Mouse (Mus musculus) limb, embryonic 11.5 days (tissue): Measurements from ENCODE around the gene Osgin1. TPM values are rescaled to one million over a fixed set of nuclear protein-coding genes. Genes with fewer than 3 reads are reported as not detected.

ENCODE experiments used
- ATAC-seq: fragments of 200-750 bp; cut with Nextera tagmentation; 2 replicates; pipeline ENCODE4 v1.8.0; 2017; ENCODE audit warnings: low read depth; ENCODE audit not compliant: insufficient number of reproducible peaks, low FRiP score, low TSS enrichment
- DNase-seq: peaks from one replicate; pipeline ENCODE4 v3.0.0-alpha.2; 2015; ENCODE audit warnings: low spot score
- H3K27ac ChIP-seq: fragments of 300-500 bp; sonication (generic); replicated peaks from 2 replicates; pipeline ENCODE4 v1.5.1; 2014; ENCODE audit warnings: low read depth, mild to moderate bottlenecking, low read length
- H3K27me3 ChIP-seq: fragments of 300-500 bp; sonication (generic); 2 replicates; pipeline ENCODE4 v1.6.1; 2014; ENCODE audit warnings: mild to moderate bottlenecking, low read length, mixed read lengths; ENCODE audit not compliant: control insufficient read depth, insufficient read depth
- H3K36me3 ChIP-seq: fragments of 300-500 bp; sonication (generic); 2 replicates; pipeline ENCODE4 v1.6.1; 2014; ENCODE audit warnings: mild to moderate bottlenecking, low read length, moderate library complexity, mixed read lengths; ENCODE audit not compliant: control insufficient read depth, insufficient read depth
- H3K4me1 ChIP-seq: fragments of 300-500 bp; sonication (generic); 2 replicates; pipeline ENCODE4 v1.6.1; 2014; ENCODE audit warnings: low read length, mixed read lengths; ENCODE audit not compliant: control insufficient read depth, insufficient read depth
- H3K4me2 ChIP-seq: fragments of 300-500 bp; sonication (generic); 2 replicates; pipeline ENCODE4 v1.6.1; 2014; ENCODE audit warnings: low read depth, mild to moderate bottlenecking, moderate library complexity; ENCODE audit not compliant: severe bottlenecking
- H3K4me3 ChIP-seq: fragments of 300-500 bp; sonication (generic); 2 replicates; pipeline ENCODE4 v1.5.1; 2014; ENCODE audit warnings: low read depth, low read length
- H3K9ac ChIP-seq: fragments of 300-500 bp; sonication (generic); 2 replicates; pipeline ENCODE4 v1.6.1; 2014; ENCODE audit warnings: mild to moderate bottlenecking, low read length
- H3K9me3 ChIP-seq: fragments of 300-500 bp; sonication (generic); 2 replicates; pipeline ENCODE4 v1.6.1; 2016; ENCODE audit warnings: low read length; ENCODE audit not compliant: control insufficient read depth
- WGBS: fragments of 180-500 bp; shearing (Covaris S2); extraction: QIAGEN DNeasy Blood & Tissue Kit; methylation state at CpG from one replicate; pipeline ENCODE4 v1.1.7; 2014; 5-methylcytosine and 5-hydroxymethylcytosine counted together
- polyA plus RNA-seq: library from polyadenylated mRNA; unstranded; fragments of >200 nt; fragmentation: Nextera tagmentation; extraction: Ambion mirVana; gene quantifications from 2 replicates; pipeline ENCODE4 v1.2.1, GENCODE M21; 2014

Gene Osgin1
- polyA plus RNA-seq, 1 experiment from 2014 or later, result 0.37 TPM

DNA sequence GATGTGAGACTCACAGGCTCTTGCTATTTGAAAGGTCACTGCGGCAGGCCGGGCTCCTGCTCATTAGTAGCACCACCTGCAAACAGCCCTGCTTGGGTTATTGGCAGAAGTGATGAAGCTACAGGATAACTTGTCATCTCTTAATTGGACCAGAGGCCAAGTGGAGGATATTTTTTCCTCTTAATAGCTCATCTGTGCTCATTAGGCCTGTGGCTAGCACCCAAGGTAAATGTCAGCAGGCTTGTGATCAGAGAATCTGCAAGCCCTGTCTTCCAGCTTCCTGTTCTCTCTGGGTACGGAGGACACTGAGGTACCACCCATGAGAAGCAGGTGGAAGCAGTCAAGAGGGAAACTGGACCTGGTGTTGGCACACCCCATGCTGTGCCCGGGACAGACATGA is 17.2 kb downstream of the Osgin1 start:
- Histone ChIP-seq H3K4me2 (no peak overlapping the region), H3K9ac (no peak overlapping the region), H3K4me3 (no peak overlapping the region), H3K27ac (no peak overlapping the region), H3K9me3 (no peaks in the 10 kb centered on the region), H3K36me3 (no peaks in the 10 kb centered on the region), H3K27me3 (peaks cover 18% of the 10 kb centered on the region), H3K4me1 (peaks cover 2% of the 10 kb centered on the region; the same call in 1 of the 2 replicates)
- DNase-seq (no peak), ATAC-seq (no peak)
- WGBS, result 86% methylated on average over 4 of the region's 4 CpGs

DNA sequence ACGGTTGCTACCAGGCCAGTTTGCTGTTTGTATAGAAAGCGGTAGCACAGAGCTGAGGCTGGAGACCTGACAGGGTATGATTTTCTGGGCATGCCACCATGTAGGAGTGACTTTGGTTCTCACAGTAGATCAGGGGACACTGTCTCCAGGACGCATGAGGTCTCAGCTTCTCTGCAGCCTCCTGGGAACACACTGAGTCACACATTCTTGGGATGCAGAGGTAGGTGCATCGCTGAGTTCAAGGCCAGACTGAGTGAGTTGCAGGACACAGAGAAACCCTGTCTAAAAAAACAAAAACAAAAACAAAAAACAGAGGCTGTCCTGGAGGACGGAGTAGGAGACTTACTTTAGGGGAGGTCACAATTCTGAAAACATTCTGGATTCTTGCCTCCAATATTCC is 19.0 kb downstream of the Osgin1 start:
- ATAC-seq, result no peak

DNA sequence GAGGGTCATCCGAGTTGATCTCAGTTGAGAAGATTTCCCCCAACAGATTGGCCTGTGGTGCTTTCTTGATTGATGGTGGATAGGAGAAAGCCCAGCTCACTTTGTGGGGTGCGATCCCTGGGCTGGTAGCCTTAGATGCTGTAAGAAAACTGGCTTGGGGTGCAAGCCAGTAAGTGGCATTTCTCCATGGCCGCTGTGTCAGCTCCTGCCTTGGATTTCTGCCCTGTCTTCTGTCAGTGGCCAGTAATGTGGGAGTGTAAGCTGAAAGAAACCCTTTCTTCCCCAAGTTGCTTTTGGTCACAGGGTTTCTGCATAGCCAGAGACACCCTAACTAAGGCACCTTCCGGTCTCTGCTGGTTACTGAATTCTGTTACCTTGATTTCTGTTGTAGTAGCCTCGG is 22.1 kb downstream of the Osgin1 start:
- no peak overlapping the region for H3K4me2 ChIP-seq
- DNase-seq (no peak), ATAC-seq (no peak)
- WGBS, result 85% methylated on average over 5 of the region's 5 CpGs
- no peak overlapping the region for H3K4me3 ChIP-seq
- H3K27me3 ChIP-seq, result no peaks in the 10 kb centered on the region
- no peaks in the 10 kb centered on the region for H3K36me3 ChIP-seq
- no peak overlapping the region for H3K9ac ChIP-seq
- H3K4me1 ChIP-seq, result no peaks in the 10 kb centered on the region
- H3K27ac ChIP-seq, result no peak overlapping the region
- no peaks in the 10 kb centered on the region for H3K9me3 ChIP-seq

More for the DNA sequence above, 19.0 kb downstream of the Osgin1 start:
- Histone ChIP-seq H3K9me3 (no peaks in the 10 kb centered on the region), H3K36me3 (no peaks in the 10 kb centered on the region), H3K27me3 (peaks cover 10% of the 10 kb centered on the region), H3K9ac (no peak overlapping the region), H3K27ac (no peak overlapping the region), H3K4me1 (no peaks in the 10 kb centered on the region), H3K4me3 (no peak overlapping the region), H3K4me2 (no peak overlapping the region)
- 90% methylated on average over 5 of the region's 5 CpGs for WGBS
- DNase-seq, result no peak

DNA sequence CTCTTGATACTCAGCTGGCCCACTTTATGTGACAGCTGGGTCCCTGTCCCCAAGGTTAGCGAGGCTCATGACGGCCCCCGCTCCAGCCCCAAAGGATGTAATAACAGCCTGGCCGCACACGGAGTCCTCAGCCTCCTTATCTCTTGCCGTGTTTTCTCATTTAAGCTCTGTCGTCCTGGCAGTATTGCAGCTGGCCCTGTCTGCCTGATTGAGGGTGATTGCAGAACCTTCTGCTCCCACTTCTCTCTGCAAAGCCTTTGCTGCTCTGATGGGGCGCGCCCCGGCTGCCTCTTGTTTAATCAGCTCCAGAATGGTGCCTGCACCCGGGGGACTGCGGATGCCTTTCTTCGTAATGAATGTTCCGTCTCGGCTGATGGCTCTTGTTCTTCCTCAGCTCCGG is 25.8 kb downstream of the Osgin1 start:
- WGBS, result 51% methylated on average over 16 of the region's 16 CpGs
- Histone ChIP-seq H3K9ac (no peak overlapping the region), H3K9me3 (no peaks in the 10 kb centered on the region), H3K36me3 (no peaks in the 10 kb centered on the region), H3K4me1 (no peaks in the 10 kb centered on the region), H3K27me3 (peaks cover 3% of the 10 kb centered on the region), H3K4me3 (no peak overlapping the region), H3K4me2 (no peak overlapping the region), H3K27ac (no peak overlapping the region)
- ATAC-seq, result no peak
- no peak for DNase-seq

DNA sequence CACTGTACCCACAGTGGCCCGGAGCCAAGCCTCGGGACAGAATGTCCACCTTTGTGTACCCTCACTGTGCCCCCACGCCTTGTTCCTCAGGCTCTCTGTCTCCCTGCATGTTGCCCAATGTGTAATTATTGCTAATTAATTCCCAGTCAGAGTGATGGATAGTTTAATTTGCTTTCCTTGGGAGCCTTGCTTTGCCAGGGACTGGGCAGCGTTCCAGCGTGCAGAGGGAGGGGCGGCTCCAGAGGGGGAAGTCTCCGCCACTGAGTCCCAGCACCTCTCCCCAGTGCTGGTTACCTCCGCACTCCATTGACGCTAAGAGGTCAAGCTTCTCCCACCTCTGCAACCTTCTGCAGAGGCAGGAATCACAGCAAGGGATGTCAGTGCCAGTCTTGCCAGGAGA is 27.4 kb downstream of the Osgin1 start:
- WGBS, result 80% methylated on average over 9 of the region's 9 CpGs
- Histone ChIP-seq H3K27ac (no peak overlapping the region), H3K4me3 (no peak overlapping the region), H3K4me2 (no peak overlapping the region), H3K9ac (no peak overlapping the region), H3K27me3 (peaks cover 18% of the 10 kb centered on the region), H3K36me3 (no peaks in the 10 kb centered on the region), H3K4me1 (peaks cover 7% of the 10 kb centered on the region), H3K9me3 (no peaks in the 10 kb centered on the region)
- ATAC-seq, result no peak
- DNase-seq, result no peak

DNA sequence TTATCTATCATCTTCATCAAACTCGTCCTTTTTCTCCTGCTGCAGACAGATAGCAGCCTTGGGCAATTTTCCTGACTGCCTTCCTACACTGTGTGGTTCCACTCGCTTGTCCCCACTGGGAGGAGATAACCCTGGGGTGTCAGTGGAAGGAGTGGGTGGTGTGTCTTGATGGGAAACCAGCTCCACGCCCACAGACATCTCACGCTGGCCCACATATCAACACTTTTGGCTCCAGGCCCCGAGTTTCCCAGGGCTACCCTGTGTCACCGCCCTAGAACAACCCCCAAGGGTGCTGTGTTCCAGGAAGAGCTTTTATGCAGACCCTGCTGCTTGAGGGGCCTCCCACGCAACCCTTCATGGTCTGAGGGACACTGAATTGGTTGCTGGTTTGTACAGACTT is 29.8 kb downstream of the Osgin1 start:
- Histone ChIP-seq H3K9ac (no peak overlapping the region), H3K4me3 (no peak overlapping the region), H3K27ac (no peak overlapping the region), H3K9me3 (no peaks in the 10 kb centered on the region), H3K36me3 (no peaks in the 10 kb centered on the region), H3K4me2 (no peak overlapping the region), H3K27me3 (peaks cover 21% of the 10 kb centered on the region), H3K4me1 (peaks cover 8% of the 10 kb centered on the region)
- WGBS, result 77% methylated on average over 7 of the region's 7 CpGs
- ATAC-seq, result no peak
- no peak for DNase-seq

DNA sequence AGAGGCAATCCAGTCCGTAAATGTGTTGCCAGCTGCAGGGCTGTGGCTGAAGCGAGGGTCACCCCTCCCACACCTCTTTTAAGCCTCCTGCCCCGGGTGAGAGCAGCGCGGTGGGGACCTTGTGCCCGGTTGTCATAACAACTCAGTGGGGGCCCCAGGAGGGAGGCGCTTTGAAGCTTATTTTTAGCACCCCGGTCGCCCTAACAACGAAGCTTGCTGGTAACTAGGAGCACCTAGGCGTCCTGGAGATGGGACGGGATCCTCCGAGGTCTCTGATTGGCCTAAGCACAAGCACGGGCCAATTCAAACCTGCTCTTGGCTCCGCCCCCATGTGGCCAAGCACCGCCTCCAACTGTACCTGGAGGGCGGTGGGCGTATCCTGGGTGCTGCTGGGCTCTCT is 32.2 kb downstream of the Osgin1 start:
- Histone ChIP-seq H3K4me2 (peak overlapping the region; percentile 36), H3K27me3 (peaks cover 21% of the 10 kb centered on the region), H3K9ac (no peak overlapping the region), H3K4me1 (peaks cover 8% of the 10 kb centered on the region), H3K9me3 (no peaks in the 10 kb centered on the region), H3K27ac (no peak overlapping the region), H3K36me3 (no peaks in the 10 kb centered on the region), H3K4me3 (no peak overlapping the region)
- DNase-seq, result peak; percentile 52
- no peak for ATAC-seq
- WGBS, result under 1% methylated on average over 18 of the region's 18 CpGs

DNA sequence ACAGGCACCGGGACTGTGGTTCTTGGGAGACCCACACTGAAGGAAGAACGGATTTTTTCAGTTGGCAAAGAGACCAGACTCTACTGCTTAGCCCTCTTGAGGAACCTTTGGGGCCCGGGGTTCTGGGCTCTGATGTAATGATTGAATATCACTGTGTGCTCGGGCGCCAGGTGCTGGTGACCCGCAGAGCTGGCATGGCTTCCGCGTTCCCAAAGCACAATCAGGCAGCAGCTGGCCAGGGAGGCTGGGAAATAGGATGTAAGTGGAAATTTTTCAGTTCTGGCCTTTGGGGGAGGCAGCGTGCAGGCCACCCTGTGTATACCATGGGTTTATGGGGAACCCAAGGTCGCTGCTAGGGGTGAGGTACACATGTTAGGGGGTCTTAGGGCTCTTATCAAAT is 32.9 kb downstream of the Osgin1 start:
- H3K36me3 ChIP-seq, result no peaks in the 10 kb centered on the region
- H3K4me3 ChIP-seq, result no peak overlapping the region
- no peaks in the 10 kb centered on the region for H3K9me3 ChIP-seq
- peaks cover 8% of the 10 kb centered on the region for H3K4me1 ChIP-seq
- H3K27ac ChIP-seq, result no peak overlapping the region
- no peak overlapping the region for H3K9ac ChIP-seq
- no peak for DNase-seq
- H3K27me3 ChIP-seq, result peaks cover 21% of the 10 kb centered on the region
- H3K4me2 ChIP-seq, result no peak overlapping the region
- WGBS, result 84% methylated on average over 10 of the region's 10 CpGs
- ATAC-seq, result no peak

DNA sequence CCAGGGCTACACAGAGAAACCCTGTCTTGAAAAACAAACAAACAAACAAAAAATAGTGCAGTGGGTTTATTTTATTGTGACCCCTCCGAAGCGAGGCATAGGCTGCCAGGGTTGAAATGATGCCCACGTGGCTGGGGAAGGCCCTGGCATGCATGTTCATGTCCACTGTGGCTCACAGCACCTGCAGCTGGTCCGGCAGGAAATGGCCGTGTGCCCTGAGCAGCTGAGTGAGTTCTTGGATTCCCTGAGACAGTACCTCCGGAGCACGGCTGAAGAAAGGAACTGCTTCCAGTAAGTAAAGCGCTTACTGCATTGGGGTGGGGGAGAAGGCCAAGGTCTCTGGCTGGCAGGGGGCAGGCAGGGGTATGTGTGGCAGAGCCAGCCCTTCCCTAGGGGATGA is 34.2 kb downstream of the Osgin1 start:
- ATAC-seq, result no peak
- Histone ChIP-seq H3K4me3 (no peak overlapping the region), H3K9me3 (no peaks in the 10 kb centered on the region), H3K27ac (no peak overlapping the region), H3K27me3 (peaks cover 21% of the 10 kb centered on the region), H3K4me1 (peaks cover 8% of the 10 kb centered on the region), H3K36me3 (no peaks in the 10 kb centered on the region), H3K9ac (no peak overlapping the region), H3K4me2 (no peak overlapping the region)
- no peak for DNase-seq
- WGBS, result 94% methylated on average over 8 of the region's 8 CpGs
